8 mouse cellular contexts compared by ENCODE assay signal in the genomic region with DNA sequence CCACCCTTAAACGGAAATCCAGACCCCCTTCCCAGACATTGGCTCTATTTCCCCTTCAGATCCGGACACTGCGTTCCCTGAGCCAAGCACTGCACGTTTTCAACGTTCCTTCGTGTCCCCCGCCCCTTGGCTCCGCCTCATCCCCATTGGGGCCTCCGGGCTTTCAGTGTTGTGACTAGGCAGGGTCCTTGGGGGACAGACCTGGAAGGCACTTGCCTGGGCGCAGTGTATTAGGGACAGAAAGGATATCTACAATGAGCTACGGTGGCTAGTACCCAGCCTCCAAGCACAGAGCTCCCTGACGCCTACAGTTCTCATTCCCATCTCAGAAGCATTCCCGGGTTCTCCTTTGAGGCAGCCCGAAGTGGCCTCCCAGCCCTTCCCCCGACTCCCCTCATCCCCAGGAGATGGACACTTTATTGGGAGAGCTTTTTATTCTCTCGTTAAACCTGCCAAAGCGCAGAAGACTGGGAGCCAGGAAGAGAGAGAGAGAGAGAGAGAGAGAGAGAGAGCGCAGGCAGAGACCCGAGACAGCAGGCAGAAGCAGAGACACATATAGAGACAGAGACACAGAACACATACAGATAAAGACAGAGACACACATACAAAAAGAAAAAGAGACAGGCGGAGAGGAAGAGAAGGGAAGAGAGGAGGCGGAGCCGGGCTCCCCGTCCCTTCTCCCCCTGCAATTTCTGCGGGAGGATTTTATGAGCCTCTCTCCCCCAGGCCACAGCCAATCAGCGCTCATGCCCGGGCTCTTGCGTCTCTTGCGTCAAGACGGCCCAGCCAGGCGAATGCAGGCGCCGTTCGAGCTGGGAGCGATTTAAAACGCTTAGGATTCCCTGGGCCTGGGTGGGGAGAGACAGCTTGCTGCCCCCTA. TPM values are rescaled to one million over a fixed set of nuclear protein-coding genes. Genes with fewer than 3 reads are reported as not detected.
A peak's percentile ranks its signal among the peaks of the same experiment; 100 is the strongest.
DNase-seq lines count a peak whose midpoint lies in the region; ATAC-seq and TF ChIP-seq lines count a peak whose summit lies in the region.

A gene (plus strand): TSS at position 796 of the 880 bp plus-strand sequence.

- no peak within 1 kb of the TSS for H3K4me2 ChIP-seq in lung, postnatal 0 days (replicated peaks; ENCODE audit: low read depth, low read length)
- peak within 1 kb of the TSS; percentile 18 for H3K4me2 ChIP-seq in hindbrain, embryonic 16.5 days (ENCODE audit: low read length)
- peak within 1 kb of the TSS; percentile 44 for H3K4me2 ChIP-seq in neural tube, embryonic 15.5 days

- TF ChIP-seq EP300 in lung, postnatal 0 days (IDR thresholded peaks at IDR 0.05): no peak

- under 1% methylated on average over 32 of the region's 35 CpGs for WGBS in lung, postnatal 0 days
- under 1% methylated on average over 35 of the region's 35 CpGs for WGBS in hindbrain, embryonic 16.5 days
- WGBS in neural tube, embryonic 15.5 days: under 1% methylated on average over 35 of the region's 35 CpGs

- H3K4me1 ChIP-seq in lung, postnatal 0 days (ENCODE audit: insufficient read depth, low read depth, low read length): no peaks in the 10 kb centered on the region
- no peaks in the 10 kb centered on the region for H3K4me1 ChIP-seq in hindbrain, embryonic 16.5 days (ENCODE audit: control insufficient read depth, insufficient read depth, low read depth, low read length)
- H3K4me1 ChIP-seq in neural tube, embryonic 15.5 days: peaks cover 11% of the 10 kb centered on the region

- H3K9me3 ChIP-seq in lung, postnatal 0 days (ENCODE audit: low read length): no peaks in the 10 kb centered on the region
- H3K9me3 ChIP-seq in hindbrain, embryonic 16.5 days (ENCODE audit: control insufficient read depth, low read length): no peaks in the 10 kb centered on the region
- H3K9me3 ChIP-seq in neural tube, embryonic 15.5 days (replicated peaks): no peaks in the 10 kb centered on the region

- no peak for ATAC-seq in CD4-positive, CD25-positive, alpha-beta regulatory T cell, adult 4 months
- ATAC-seq in lung, postnatal 0 days: 0 out of 2 replicates have a peak, but pooled peaks have one; percentile 21
- no peak for ATAC-seq in hindbrain, embryonic 16.5 days
- no peak for ATAC-seq in neural tube, embryonic 15.5 days (ENCODE audit: low FRiP score)

- DNase-seq in CD4-positive, CD25-positive, alpha-beta regulatory T cell, adult 2 months (ENCODE audit: low read depth, low spot score): peak; percentile 20
- no peak for DNase-seq in lung, postnatal 0 days (ENCODE audit: low spot score)
- no peak for DNase-seq in lung, postnatal 10 days
- DNase-seq in frontal cortex, postnatal 36 days (ENCODE audit: low spot score in 2 of 2): no peak
- no peak for DNase-seq in T-cell, adult 2 months (ENCODE audit: low spot score)

- H3K27me3 ChIP-seq in lung, postnatal 0 days (replicated peaks; ENCODE audit: insufficient read depth, low read length): peaks cover 95% of the 10 kb centered on the region
- H3K27me3 ChIP-seq in hindbrain, embryonic 16.5 days (replicated peaks; ENCODE audit: control insufficient read depth, insufficient read depth, low read length): peaks cover 87% of the 10 kb centered on the region
- peaks cover 96% of the 10 kb centered on the region for H3K27me3 ChIP-seq in neural tube, embryonic 15.5 days (replicated peaks)

- no peak within 1 kb of the TSS for H3K9ac ChIP-seq in lung, postnatal 0 days (replicated peaks; ENCODE audit: low read depth)
- no peak within 1 kb of the TSS for H3K9ac ChIP-seq in hindbrain, embryonic 16.5 days (ENCODE audit: low read depth, low read length)
- H3K9ac ChIP-seq in neural tube, embryonic 15.5 days (replicated peaks): no peak within 1 kb of the TSS

- no peaks in the 10 kb centered on the region for H3K36me3 ChIP-seq in lung, postnatal 0 days (ENCODE audit: insufficient read depth, low read length)
- no peaks in the 10 kb centered on the region for H3K36me3 ChIP-seq in hindbrain, embryonic 16.5 days (ENCODE audit: control insufficient read depth, insufficient read depth, low read length)
- H3K36me3 ChIP-seq in neural tube, embryonic 15.5 days: no peaks in the 10 kb centered on the region

- H3K27ac ChIP-seq in lung, postnatal 0 days (ENCODE audit: low read length): no peak within 1 kb of the TSS
- H3K27ac ChIP-seq in hindbrain, embryonic 16.5 days (ENCODE audit: low read depth, low read length): no peak within 1 kb of the TSS
- no peak within 1 kb of the TSS for H3K27ac ChIP-seq in neural tube, embryonic 15.5 days (replicated peaks)

- TF ChIP-seq CTCF in lung, postnatal 0 days (IDR thresholded peaks at IDR 0.05): no peak

- peak within 1 kb of the TSS; percentile 11; the same call in 1 of the 2 replicates for H3K4me3 ChIP-seq in lung, postnatal 0 days (ENCODE audit: low read depth, low read length)
- H3K4me3 ChIP-seq in hindbrain, embryonic 16.5 days (ENCODE audit: low read length): peak within 1 kb of the TSS; percentile 7; the same call in 1 of the 2 replicates
- H3K4me3 ChIP-seq in neural tube, embryonic 15.5 days (replicated peaks): peak within 1 kb of the TSS; percentile 22; the same call in 1 of the 2 replicates

RNA-seq across cellular contexts. Expression of the gene that starts here (rescaled TPM):
- polyA plus RNA-seq in CD4-positive, CD25-positive, alpha-beta regulatory T cell, adult 4 months (2017; shearing (Covaris generic)): not detected
- not detected in 2 replicates for polyA plus RNA-seq in lung, postnatal 0 days (2015; fragmentation: Nextera tagmentation; extraction: Ambion mirVana)
- polyA plus RNA-seq in hindbrain, embryonic 16.5 days (2015; fragmentation: Nextera tagmentation; extraction: Ambion mirVana): not detected in 2 replicates
- 0.15 and 1.9 TPM in 2 replicates for polyA plus RNA-seq in neural tube, embryonic 15.5 days (2015; fragmentation: Nextera tagmentation; extraction: Ambion mirVana)

Comparison
In these comparisons a context has a peak if more than half of its experiments do, and no peak if none do; other contexts are left out.
1. Peak in ATAC-seq and H3K4me3 ChIP-seq in lung, postnatal 0 days; RNA of the gene not detected or under 1 TPM.